Mouse (Mus musculus) bone marrow, adult 2 months (tissue): ENCODE measurements around the gene Maf.

Source experiments
- CTCF ChIP-seq: fragments of 200-500 bp; IDR thresholded peaks from 2 replicates; pipeline ENCODE4 v1.5.1; 2011; ENCODE audit warnings: low read length, control low read depth; ENCODE audit not compliant: control insufficient read depth, insufficient read depth
- POLR2A ChIP-seq: fragments of 200-500 bp; IDR thresholded peaks from 2 replicates; pipeline ENCODE4 v1.6.1; 2011; ENCODE audit warnings: low read depth, mild to moderate bottlenecking, control low read depth, low read length, borderline replicate concordance; ENCODE audit not compliant: control insufficient read depth

DNA sequence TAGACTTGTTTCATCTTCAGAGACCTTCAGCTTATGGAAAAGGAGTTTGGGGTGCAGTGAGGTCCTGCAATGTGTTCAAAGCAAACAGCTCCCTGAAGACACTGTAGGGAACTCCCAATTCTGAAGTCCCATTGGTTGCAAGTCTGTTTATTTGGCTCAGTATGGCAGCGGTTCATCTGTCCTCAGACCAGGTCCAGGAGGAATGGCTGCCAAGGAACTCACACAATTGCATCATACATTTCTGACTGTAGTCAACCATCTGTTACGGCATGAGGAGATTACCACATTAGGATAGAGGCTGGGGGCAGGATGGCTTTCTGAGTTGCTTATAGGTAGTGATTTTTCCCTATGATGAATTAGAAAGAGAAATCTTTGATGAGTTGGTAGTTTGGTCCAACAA is 48.4 kb upstream of the Maf start:
- no peak for TF ChIP-seq CTCF
- TF ChIP-seq POLR2A = no peak
